Mouse (Mus musculus): ENCODE data around the gene Pacsin2. TPM values are rescaled to one million over a fixed set of nuclear protein-coding genes. Genes with fewer than 3 reads are reported as not detected.

Gene Pacsin2
- polyA plus RNA-seq, 1 experiment from 2014 or later: 82.4 TPM

DNA sequence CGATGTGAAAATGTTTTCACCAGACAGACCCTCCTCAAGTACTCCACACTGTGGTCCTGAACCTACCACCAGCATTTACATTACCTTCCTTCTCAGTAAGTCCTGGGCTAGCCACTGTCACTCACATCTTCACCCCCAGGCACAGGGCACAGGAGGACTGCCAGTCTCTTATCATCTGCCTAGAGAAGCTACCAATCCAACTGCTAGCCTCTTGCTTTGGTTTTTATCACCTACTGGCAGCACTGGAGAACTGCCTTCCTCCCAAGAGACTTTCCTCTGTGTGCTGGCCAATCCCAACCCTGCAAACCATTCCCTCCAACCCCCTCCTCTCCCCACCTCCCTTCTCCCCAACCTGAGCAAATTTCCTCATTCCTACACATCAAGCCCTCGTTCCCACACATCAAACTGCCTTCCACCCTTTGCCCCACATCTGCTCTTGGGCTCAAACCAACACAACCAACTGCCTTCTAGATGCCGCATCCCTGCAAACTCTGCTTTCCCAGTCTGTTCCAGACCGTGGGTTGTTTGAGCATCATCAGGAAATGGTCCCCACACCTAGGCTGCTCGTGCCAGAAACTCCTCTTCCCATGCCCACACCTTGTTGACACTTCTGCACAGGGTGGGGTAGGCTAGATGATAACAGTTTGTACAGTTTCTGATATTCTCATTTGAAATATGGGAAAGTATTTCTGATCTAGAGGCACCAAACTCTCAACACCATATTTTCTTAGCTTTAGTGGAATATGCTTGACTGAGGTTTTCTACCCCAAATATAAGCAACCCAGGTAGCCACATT is 40.6 kb downstream of the Pacsin2 start:
- Histone ChIP-seq H3K27me3 (ENCODE audit: insufficient read depth, poor library complexity, severe bottlenecking) (no peaks in the 10 kb centered on the region), H3K4me3 (no peak overlapping the region), H3K9me3 (no peaks in the 10 kb centered on the region), H3K36me3 (no peaks in the 10 kb centered on the region), H3K4me1 (peaks cover 65% of the 10 kb centered on the region), H3K27ac (no peak overlapping the region)
- no peak for DNase-seq (ENCODE audit: low spot score)
- 55% methylated on average over 5 of the region's 5 CpGs for WGBS

DNA sequence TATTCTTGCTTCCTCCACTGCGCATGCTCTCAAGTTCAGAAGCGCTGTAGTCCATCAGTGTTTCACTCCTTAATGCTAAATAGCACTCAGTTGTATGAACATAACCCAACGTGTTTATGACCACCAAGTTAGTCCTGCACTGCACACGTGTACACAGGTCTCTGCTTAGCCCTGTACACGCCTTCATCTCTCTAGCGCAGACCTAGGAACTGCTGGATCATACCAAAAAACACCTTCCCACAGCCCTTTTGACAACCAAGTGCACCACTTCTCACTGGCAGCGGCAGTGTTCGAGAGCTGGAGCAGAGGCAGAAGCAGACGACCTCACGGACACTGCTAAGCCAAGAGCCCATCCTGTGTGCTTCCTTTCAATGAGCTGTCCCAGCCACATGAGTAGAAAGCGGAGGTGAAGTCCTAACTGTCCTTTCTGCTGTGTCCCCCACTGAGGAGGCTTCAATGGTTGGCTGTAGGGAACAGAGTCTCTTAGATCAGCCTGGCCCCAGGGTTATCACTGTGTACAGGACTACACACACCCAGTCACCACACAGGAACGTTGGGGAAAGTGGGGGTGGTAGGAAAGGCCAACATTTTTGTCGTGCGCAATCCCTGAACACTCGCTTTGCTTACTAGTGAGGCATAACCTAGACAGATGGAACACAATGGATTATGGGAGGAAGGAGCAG is 42.0 kb downstream of the Pacsin2 start:
- WGBS: 71% methylated on average over 15 of the region's 15 CpGs
- peaks cover 72% of the 10 kb centered on the region for H3K4me1 ChIP-seq

DNA sequence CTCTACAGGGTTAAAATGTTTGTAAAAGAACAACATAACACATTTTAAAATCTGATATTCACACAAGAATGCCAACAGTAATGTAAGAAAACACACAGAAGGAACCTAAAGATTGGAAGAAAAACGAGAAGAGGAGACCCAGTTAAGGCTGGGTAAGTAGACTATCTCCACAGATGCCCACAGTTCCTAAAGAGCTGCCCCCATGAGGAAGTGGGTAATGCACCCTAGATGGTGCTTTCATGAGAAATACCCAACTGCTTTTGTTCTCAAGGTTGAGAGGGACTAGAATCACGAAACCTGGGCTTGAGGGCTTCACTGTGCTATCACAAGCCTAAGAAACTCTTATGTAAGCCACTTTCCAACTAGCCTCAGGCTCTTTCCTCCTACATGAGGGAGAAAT is 44.8 kb downstream of the Pacsin2 start:
- WGBS: 74% methylated on average over 2 of the region's 2 CpGs
- H3K27me3 ChIP-seq (ENCODE audit: insufficient read depth, poor library complexity, severe bottlenecking): no peaks in the 10 kb centered on the region
- no peak overlapping the region for H3K27ac ChIP-seq
- peaks cover 65% of the 10 kb centered on the region for H3K4me1 ChIP-seq
- H3K4me3 ChIP-seq: no peak overlapping the region
- no peak for DNase-seq (ENCODE audit: low spot score)
- no peaks in the 10 kb centered on the region for H3K9me3 ChIP-seq
- no peaks in the 10 kb centered on the region for H3K36me3 ChIP-seq

More for the DNA sequence above, 42.0 kb downstream of the Pacsin2 start:
- Histone ChIP-seq H3K27me3 (ENCODE audit: insufficient read depth, poor library complexity, severe bottlenecking) (no peaks in the 10 kb centered on the region), H3K9me3 (no peaks in the 10 kb centered on the region), H3K4me3 (peak overlapping the region; percentile 8; the same call in 1 of the 2 replicates), H3K36me3 (no peaks in the 10 kb centered on the region), H3K27ac (peak overlapping the region; percentile 64; the same call in 1 of the 2 replicates)
- no peak for DNase-seq (ENCODE audit: low spot score)

DNA sequence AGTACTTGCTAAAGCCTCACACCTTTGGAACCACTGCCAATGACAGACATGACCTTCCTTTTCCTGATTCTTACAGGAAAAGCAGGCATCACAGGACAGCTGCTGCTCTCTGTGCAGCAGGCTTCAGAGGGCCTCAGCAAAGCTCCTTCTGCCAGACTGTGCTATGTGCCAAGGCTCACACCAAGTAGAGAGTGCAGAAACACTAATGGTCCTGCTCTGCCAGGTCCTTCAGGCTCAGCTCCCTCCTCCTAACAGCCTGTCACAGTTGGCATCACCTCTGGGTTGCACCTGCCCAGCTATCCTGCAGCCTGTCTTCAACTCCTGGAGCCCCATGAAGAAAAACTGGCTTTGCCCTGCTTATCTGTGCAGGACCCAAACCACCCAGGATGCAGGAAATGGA is 45.7 kb downstream of the Pacsin2 start:
- Histone ChIP-seq H3K4me1 (peaks cover 58% of the 10 kb centered on the region), H3K9me3 (no peaks in the 10 kb centered on the region), H3K4me3 (no peak overlapping the region), H3K36me3 (no peaks in the 10 kb centered on the region), H3K27me3 (ENCODE audit: insufficient read depth, poor library complexity, severe bottlenecking) (no peaks in the 10 kb centered on the region), H3K27ac (no peak overlapping the region)
- DNase-seq (ENCODE audit: low spot score): no peak

DNA sequence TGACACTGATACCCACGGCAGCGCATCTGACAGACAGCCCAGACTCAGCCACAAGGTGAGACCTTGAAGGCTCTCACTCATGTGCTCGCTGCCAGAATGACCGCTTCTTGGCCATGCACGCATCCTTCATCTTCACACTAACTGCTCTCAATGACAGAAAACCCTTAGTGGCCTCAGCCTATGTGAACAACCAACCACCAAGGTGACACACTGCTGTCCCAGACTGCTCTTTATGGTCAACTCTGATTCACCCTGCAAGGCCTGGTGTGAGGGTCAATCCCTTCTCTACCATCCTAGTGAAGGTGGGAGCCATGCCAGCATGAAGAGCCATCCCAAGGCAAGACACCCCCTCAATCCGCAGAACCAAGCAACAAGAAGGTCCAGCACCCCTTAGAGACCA is 46.5 kb downstream of the Pacsin2 start:
- no peak for DNase-seq (ENCODE audit: low spot score)
- 78% methylated on average over 6 of the region's 6 CpGs for WGBS
- H3K4me3 ChIP-seq: no peak overlapping the region
- H3K27ac ChIP-seq: peak overlapping the region; percentile 69
- H3K4me1 ChIP-seq: peaks cover 51% of the 10 kb centered on the region
- no peaks in the 10 kb centered on the region for H3K36me3 ChIP-seq
- no peaks in the 10 kb centered on the region for H3K27me3 ChIP-seq (ENCODE audit: insufficient read depth, poor library complexity, severe bottlenecking)
- H3K9me3 ChIP-seq: no peaks in the 10 kb centered on the region

DNA sequence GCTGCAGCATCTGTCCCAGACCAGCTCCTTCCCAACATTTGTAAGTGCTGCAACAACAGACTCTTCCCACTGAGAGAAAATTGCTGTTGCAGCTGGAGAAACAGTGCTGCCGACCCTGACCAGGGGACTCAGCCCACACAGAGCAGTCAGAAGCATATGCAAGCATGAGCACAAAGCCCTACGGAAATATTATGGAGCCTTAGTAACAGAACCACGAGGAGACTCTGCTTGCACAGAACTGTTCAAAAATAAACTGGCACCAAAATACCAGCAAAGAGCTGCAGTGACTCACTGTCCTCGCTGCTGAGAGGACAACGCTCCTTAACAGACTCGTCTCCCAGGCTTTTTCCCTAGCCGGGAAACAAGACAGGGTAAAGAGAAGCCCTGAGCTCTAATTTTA is 47.0 kb downstream of the Pacsin2 start:
- H3K4me1 ChIP-seq: peaks cover 51% of the 10 kb centered on the region
- DNase-seq (ENCODE audit: low spot score): no peak
- no peaks in the 10 kb centered on the region for H3K36me3 ChIP-seq
- H3K27ac ChIP-seq: peak overlapping the region; percentile 69
- no peaks in the 10 kb centered on the region for H3K27me3 ChIP-seq (ENCODE audit: insufficient read depth, poor library complexity, severe bottlenecking)
- no peaks in the 10 kb centered on the region for H3K9me3 ChIP-seq
- 38% methylated on average over 7 of the region's 7 CpGs for WGBS
- no peak overlapping the region for H3K4me3 ChIP-seq

DNA sequence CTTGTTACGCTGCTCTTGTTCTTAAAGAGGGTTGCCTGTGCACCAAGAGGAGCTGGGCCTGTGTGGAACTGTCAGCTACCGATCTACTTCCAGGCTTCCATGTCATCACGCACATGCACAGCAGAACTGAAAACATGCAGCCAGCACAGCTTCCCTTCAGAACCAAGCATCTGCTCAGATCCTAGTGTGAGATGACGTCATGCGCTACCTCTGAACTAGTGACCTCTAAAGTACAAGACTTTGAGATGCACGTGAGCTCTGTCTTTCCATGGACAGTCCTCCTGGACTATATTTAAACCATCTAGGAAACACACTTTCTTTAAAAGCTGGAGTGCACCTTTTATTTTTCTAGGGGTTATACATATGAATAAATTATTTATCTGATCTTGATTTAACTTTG is 49.0 kb downstream of the Pacsin2 start:
- H3K36me3 ChIP-seq: no peaks in the 10 kb centered on the region
- no peak overlapping the region for H3K4me3 ChIP-seq
- H3K9me3 ChIP-seq: no peaks in the 10 kb centered on the region
- no peak for DNase-seq (ENCODE audit: low spot score)
- H3K4me1 ChIP-seq: peaks cover 64% of the 10 kb centered on the region
- peak overlapping the region; percentile 31; the same call in 1 of the 2 replicates for H3K27ac ChIP-seq
- no peaks in the 10 kb centered on the region for H3K27me3 ChIP-seq (ENCODE audit: insufficient read depth, poor library complexity, severe bottlenecking)
- WGBS: 56% methylated on average over 6 of the region's 6 CpGs

DNA sequence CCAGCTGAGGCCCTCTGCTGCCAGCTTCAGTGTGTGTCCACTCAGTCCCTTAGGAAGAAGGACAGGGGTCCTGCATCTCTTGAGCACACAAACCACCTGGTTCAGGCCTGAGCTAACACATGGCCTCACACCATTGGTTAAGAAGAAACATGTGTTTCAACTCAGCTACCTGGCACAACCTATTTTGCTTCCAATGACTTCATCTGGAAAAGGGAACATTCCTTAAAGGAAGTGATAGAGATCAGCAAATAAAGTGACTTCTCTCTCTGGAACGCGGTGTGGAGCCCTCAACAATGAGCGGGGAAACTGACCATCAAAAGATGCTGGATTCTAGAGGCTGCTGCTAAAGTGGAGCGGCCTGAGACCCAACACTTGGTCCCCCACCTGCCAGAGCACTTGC is 52.8 kb downstream of the Pacsin2 start:
- no peak for DNase-seq (ENCODE audit: low spot score)
- Histone ChIP-seq H3K36me3 (0 out of 2 replicates have a peak, but pooled peaks cover 4% of the 10 kb centered on the region), H3K27ac (0 out of 2 replicates have a peak overlapping the region, but pooled peaks have one; percentile 36), H3K4me1 (peaks cover 66% of the 10 kb centered on the region), H3K27me3 (ENCODE audit: insufficient read depth, poor library complexity, severe bottlenecking) (no peaks in the 10 kb centered on the region), H3K9me3 (no peaks in the 10 kb centered on the region), H3K4me3 (no peak overlapping the region)
- 61% methylated on average over 4 of the region's 4 CpGs for WGBS

GRCm38 (mm10) chr15:83410735-83411134 is 53.7 kb downstream of the Pacsin2 start:
- no peak overlapping the region for H3K4me3 ChIP-seq
- H3K4me1 ChIP-seq: peaks cover 66% of the 10 kb centered on the region
- DNase-seq (ENCODE audit: low spot score): no peak
- H3K27me3 ChIP-seq (ENCODE audit: insufficient read depth, poor library complexity, severe bottlenecking): no peaks in the 10 kb centered on the region
- H3K9me3 ChIP-seq: no peaks in the 10 kb centered on the region
- WGBS: 73% methylated on average over 4 of the region's 4 CpGs
- H3K27ac ChIP-seq: peak overlapping the region; percentile 67; the same call in 1 of the 2 replicates
- peaks cover 9% of the 10 kb centered on the region; the same call in 1 of the 2 replicates for H3K36me3 ChIP-seq

GRCm38 (mm10) chr15:83410270-83410669 is 54.1 kb downstream of the Pacsin2 start:
- 40% methylated on average over 6 of the region's 6 CpGs for WGBS
- Histone ChIP-seq H3K4me1 (peaks cover 63% of the 10 kb centered on the region), H3K27ac (peak overlapping the region; percentile 67), H3K27me3 (ENCODE audit: insufficient read depth, poor library complexity, severe bottlenecking) (no peaks in the 10 kb centered on the region), H3K4me3 (no peak overlapping the region), H3K36me3 (peaks cover 9% of the 10 kb centered on the region; the same call in 1 of the 2 replicates), H3K9me3 (no peaks in the 10 kb centered on the region)
- DNase-seq (ENCODE audit: low spot score): no peak

GRCm38 (mm10) chr15:83408692-83409442 is 55.5 kb downstream of the Pacsin2 start:
- 68% methylated on average over 8 of the region's 8 CpGs for WGBS
- Histone ChIP-seq H3K27ac (0 out of 2 replicates have a peak overlapping the region, but pooled peaks have one; percentile 32), H3K36me3 (peaks cover 9% of the 10 kb centered on the region; the same call in 1 of the 2 replicates), H3K4me1 (peaks cover 60% of the 10 kb centered on the region), H3K9me3 (no peaks in the 10 kb centered on the region), H3K27me3 (ENCODE audit: insufficient read depth, poor library complexity, severe bottlenecking) (no peaks in the 10 kb centered on the region), H3K4me3 (no peak overlapping the region)
- no peak for DNase-seq (ENCODE audit: low spot score)

DNA sequence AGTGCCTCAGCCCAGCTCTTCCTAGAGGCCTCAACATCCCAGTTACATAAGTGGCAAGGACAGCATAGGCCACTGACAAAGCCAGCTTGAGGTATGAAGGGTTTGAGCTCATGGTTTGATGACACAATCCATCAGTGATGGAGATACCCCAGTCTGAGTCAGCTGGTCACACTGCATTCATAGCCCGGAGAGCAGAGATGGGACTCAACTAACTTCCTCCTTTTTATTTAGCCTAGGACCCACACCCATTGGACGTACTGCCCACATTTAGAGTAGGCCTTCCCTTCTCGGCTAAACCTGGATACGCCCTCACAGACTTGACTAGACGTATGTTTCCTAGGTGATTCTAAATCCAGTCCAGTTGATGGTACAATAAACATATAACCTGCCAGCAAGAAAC is 56.2 kb downstream of the Pacsin2 start:
- H3K9me3 ChIP-seq: no peaks in the 10 kb centered on the region
- H3K27ac ChIP-seq: no peak overlapping the region; the same call in 1 of the 2 replicates
- H3K4me3 ChIP-seq: no peak overlapping the region
- WGBS: 81% methylated on average over 5 of the region's 5 CpGs
- peaks cover 67% of the 10 kb centered on the region for H3K4me1 ChIP-seq
- H3K27me3 ChIP-seq (ENCODE audit: insufficient read depth, poor library complexity, severe bottlenecking): no peaks in the 10 kb centered on the region
- H3K36me3 ChIP-seq: peaks cover 9% of the 10 kb centered on the region; the same call in 1 of the 2 replicates
- DNase-seq (ENCODE audit: low spot score): no peak

Data from heart, embryonic 10.5 days (tissue).